Mouse (Mus musculus) spleen, adult 2 months (tissue): ENCODE measurements around the gene Pfkfb2.

Experiments used
- CTCF ChIP-seq: fragments of 200-500 bp; IDR thresholded peaks from 2 replicates; pipeline ENCODE4 v1.5.1; 2011; ENCODE audit warnings: mild to moderate bottlenecking, inconsistent platforms; ENCODE audit not compliant: insufficient read depth, insufficient read length, insufficient replicate concordance; ENCODE audit errors: extremely low read depth
- POLR2A ChIP-seq: fragments of 200-500 bp; IDR thresholded peaks from 2 replicates; pipeline ENCODE4 v1.6.1; 2011; ENCODE audit warnings: low read depth, low read length, inconsistent platforms

DNA sequence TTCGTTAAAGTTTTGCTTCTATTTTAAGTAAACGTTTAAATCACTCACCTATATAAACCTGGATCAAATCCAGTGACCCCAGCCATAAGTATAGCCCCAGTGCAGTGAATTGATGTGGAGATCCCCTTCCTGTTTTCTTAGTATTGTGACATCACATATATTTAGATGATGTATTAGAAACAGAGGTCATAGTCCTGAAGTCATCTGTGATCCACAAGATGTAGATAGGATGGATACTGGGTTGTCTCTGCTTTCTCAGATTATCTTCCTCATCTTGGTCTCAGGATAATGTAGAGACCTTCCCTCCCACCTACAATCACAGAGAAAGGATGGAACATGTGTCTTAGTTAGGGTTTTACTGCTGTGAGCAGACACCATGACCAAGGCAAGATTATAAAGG lies at the start of gene Pfkfb2:
- TF ChIP-seq CTCF (no peak), POLR2A (no peak)
